Mouse (Mus musculus) heart, postnatal 25 days (tissue): ENCODE data around the gene Polg2. TPM values are rescaled to one million over a fixed set of nuclear protein-coding genes. Genes with fewer than 3 reads are reported as not detected.
"Not testable (repeated sequence)": the region's sequence is repeated elsewhere in the genome, so short reads cannot be mapped to it uniquely, and the experiment has no call there.

Source experiments
- DNase-seq: peaks from one replicate; pipeline ENCODE4 v3.0.0; 2022; ENCODE audit warnings: low spot score
- intact Hi-C: fragments of 180-260 bp; cut with DNase I; formaldehyde crosslinking; loops from one replicate; pipeline ENCODE4 v1.15.1; 2025
- total RNA-seq, 2 experiments: library from RNA; stranded (reverse); gene quantifications; 2 replicates each; pipeline ENCODE4 v1.2.3; 2021

Gene Polg2
- total RNA-seq, 2 experiments from 2014 or later = 4.2 to 4.9 TPM

DNA sequence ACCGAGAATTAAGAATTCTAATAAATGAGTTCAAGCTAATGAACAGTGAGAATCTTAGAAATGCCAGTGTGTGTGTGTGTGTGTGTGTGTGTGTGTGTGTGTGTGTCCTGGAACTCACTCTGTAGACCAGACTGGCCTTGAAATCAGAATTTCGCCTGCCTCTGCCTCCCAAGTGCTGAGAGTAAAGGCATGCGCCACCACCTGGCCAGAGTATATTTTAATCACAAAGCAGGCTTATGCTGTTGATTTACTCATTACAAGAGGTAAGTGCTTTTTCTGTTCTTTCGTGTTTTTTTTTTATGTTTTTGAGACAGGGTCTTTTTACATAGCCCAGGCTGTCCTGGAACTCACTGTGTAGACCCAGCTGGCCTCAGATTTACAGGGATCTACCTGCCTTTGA, 14.5 kb upstream of the Polg2 start:
- DNase-seq = no peak
- intact Hi-C loops = no loop called here

DNA sequence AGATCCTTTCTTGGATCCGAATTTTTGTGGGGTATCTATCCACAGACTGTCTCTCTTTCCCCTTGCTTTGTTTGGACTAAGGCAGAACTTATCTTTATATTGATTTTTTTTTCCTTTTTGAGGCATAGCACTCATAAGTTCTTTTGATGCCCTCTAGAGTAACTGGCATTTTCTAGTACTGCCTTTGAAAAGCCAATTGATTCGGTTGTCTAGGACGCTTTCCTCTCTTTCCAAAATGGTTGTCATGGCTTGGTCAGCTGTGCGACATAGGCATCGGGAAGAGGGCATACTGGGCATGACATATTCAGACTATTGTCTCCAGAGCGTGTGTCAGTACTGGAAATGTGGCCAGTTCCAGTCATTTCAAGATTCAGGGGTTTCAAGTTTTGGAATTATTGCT, 10.3 kb upstream of the Polg2 start:
- intact Hi-C loops = no loop called here

DNA sequence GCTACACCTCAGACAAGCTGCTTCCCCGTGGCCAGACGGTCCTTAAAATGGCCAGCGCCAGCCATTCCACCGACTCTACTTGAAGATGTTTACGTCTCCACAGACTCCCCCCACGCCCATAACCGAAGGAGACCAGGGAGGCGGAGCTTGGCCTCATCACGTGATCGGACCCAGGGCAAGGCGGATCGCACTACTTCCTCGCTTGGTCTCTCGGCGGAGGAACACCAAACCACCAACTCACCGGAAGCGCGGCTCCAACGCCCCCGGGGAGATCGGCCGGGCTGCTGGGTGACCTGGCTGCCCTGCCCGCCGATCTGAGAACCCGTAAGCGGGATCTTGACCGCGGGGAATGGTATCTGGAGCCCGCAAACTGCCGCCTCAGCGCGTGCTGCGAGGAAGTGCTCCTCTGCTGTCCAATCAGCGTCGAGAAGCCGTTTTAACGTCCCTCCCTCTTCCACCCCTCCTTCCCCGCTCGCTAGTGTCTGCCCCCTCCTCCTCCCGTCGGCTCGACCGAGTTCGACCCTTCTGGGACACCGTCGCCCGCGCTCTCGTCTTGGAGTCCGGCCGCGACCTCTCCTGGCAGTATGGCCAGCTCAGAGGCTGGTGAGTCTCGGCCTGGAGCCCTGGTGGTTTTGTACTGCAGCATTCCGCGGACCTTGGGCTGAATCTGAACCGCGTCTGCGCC, 9.6 kb upstream of the Polg2 start, which contains the start of the genes Ddx5 and Cep95:
TSS of gene Ddx5 (minus strand) at position 411 of the 685 bp plus-strand sequence.
TSS of gene Cep95 (plus strand) at position 478 of the 685 bp plus-strand sequence.
- DNase-seq = peak; percentile 97

More for the DNA sequence above, 10.3 kb upstream of the Polg2 start:
- no peak for DNase-seq

DNA sequence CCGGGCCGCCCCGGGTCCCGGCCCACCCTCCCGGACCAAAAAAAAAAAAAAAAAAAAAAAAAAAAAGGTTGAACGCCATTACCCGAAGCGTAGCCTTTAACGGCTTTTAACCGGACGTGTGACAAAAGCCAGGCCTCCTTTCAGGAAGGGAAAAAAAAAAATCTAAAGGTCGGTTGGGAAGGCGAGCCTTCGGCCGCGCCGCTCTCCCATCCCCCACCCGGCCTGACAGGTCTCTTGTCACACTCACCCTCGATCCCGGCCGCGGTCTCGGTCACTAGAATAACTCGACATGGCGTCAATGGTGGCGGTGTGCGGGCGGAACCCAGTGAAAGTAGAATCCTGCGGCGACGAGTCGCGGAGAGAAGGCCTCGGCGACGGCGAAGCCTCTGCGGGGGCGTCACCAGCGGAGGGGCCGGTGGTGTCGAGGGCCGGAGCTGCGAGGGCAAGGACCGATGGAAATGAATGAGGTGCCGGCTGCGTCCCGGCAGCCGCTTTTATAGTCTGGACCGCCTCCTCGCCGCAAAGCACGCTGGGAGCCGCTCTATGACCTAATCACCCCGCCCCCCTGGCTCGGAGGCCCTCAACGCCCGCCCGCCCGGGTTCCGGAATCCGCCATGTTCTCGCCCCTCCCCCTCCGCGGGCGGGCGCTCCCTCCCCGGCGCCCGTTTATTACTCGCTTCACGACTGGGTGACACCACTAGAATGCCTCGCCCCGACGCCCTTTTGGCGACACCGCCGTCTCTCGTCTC, 8.9 kb upstream of the Polg2 start:
- peak; percentile 96 for DNase-seq
- intact Hi-C loops = no loop called here

More for the DNA sequence above, 9.6 kb upstream of the Polg2 start, which contains the start of the genes Ddx5 and Cep95:
- intact Hi-C loops = no loop called here

- peak; percentile 85 for DNase-seq
- intact Hi-C loops = no loop called here
Measured at GRCm38 (mm10) chr11:106787131-106788025, 8.0 kb upstream of the Polg2 start.

- intact Hi-C loops = no loop called here
Measured at GRCm38 (mm10) chr11:106785043-106785442, 5.7 kb upstream of the Polg2 start.

GRCm38 (mm10) chr11:106784476-106784875, 5.1 kb upstream of the Polg2 start:
- DNase-seq = no peak
- intact Hi-C loops = no loop called here

More at GRCm38 (mm10) chr11:106785043-106785442, 5.7 kb upstream of the Polg2 start:
- no peak for DNase-seq

DNA sequence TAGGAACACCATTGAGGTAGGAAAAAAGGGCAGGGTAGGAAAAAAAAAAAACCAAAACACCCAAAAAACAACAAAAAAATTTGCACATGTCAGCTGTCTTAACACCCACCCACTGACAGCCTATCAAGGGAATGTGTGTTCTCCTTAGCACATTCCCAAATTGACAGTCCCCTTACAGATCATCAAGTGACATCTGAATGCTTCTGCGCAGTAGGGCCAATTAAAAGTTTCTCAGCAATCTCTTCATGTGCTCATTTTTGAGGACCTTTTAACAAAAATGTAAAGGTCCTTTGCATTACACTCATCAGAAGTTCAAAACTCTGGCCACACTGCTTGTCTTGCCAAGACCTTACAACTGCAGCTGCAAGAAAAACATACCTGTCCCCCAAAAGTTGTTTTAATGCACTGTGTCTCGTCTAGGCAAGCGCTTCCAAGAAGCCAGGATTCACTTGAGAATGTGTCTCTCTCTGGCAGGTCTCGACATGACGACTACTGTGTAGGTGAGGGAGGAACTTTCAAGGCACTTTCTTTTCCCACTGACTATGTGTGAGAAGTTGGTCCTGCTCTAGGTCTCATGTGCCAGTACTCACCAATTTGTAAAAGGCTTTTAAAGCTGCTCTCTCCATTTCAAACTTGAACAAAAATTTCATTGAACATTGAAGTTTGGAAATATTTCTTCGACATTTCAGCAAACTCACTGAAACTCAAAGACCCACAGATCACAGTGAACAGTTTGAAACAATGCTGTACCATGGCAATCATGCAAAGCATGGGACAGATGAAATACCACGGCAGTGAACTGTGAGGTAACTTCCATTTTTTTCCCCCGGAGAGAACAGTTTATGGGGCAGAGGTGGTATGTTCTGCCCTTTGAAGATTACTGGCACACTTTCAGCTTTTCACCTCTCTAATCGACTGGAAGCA, 3.8 kb upstream of the Polg2 start:
- intact Hi-C loops = no loop called here

GRCm38 (mm10) chr11:106782271-106782670, 2.9 kb upstream of the Polg2 start:
- DNase-seq, intact Hi-C loops: not testable (repeated sequence)

More for the DNA sequence above, 3.8 kb upstream of the Polg2 start:
- no peak for DNase-seq

GRCm38 (mm10) chr11:106780590-106781220, 1.4 kb upstream of the Polg2 start:
- DNase-seq = no peak

DNA sequence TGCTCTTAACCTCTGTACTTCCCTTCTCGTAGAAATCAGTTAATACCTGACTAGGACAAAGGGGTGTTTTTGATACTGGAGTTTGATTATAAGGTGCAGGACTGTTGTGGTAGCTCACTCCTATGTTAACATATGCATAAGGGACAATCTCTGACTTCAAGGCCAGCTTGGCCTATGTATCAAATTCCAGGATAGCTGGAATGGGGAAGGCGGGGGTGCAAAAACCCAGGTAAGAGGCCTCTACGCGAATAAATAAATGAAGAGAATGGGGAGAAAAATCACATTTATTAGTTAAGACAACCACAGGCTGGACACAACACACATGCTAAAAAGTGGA, 720 bp upstream of the Polg2 start:
- intact Hi-C loops = no loop called here
- no peak for DNase-seq

More at GRCm38 (mm10) chr11:106780590-106781220, 1.4 kb upstream of the Polg2 start:
- intact Hi-C loops = no loop called here

GRCm38 (mm10) chr11:106778589-106779387, 549 bp downstream of the Polg2 start:
- no peak for DNase-seq
- intact Hi-C loops = no loop called here

- intact Hi-C loops = no loop called here
- no peak for DNase-seq
Measured at GRCm38 (mm10) chr11:106778132-106778531, 1.2 kb downstream of the Polg2 start.

GRCm38 (mm10) chr11:106777395-106777794, 1.9 kb downstream of the Polg2 start:
- intact Hi-C loops = no loop called here
- DNase-seq = no peak

GRCm38 (mm10) chr11:106776960-106777359, 2.4 kb downstream of the Polg2 start:
- intact Hi-C loops = no loop called here
- no peak for DNase-seq

DNA sequence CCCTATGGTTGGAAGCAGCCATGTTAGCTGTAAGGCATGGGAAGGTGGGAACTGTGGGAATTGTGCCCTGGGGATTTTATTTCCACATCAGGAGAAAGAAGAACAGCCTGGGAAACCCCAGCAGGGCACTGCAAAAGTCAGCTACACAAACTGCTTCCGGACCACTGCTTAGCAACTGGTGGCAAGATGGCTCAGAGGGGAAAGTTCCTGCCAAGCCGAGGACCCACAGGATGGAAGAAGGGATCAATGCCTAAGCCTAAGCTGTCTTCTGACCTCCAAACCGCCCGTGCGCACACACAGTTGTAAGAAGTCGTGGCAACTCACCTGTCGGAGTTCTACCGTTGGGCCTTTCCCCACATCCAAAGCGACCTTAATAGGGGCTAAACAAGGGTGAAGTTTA, 6.3 kb downstream of the Polg2 start:
- no peak for DNase-seq
- intact Hi-C loops = no loop called here

DNA sequence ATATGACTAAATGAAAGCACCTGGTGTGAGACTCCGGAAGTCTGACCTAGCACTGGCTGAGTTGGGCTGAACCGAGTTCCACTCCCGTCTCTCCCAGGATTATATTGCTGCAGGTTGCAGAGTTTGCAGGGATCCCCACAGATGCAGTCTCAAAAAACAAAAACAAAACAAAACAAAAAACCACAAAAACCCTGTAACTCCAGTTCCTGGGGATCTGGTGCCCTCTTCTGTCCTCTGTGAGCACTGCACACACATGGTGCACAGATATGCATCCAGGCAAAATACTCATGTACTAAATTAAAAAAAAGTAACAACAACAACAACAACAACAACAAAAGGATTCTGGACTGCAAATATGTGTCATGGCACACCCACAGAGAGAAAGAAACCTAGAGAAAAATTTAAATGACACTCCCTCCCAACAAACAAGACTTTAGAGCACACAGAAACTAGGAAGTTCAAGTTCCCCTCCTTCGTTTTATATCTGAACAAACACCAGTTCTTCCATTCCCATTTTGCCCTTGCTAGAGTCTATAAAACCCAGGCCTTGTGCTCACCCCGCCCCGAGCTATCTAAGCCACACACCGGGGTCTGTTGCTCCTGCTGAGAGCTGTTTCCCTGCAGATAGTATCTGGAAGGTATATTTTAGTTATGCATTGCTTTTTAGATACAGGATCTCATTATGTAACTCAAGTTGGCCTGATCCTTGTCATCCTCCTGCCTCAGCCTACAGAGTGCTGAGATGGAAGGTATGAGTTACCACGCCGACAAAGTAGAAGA, 9.0 kb downstream of the Polg2 start:
- intact Hi-C loops = no loop called here
- no peak for DNase-seq
